Comparison of ENCODE assay signal across 15 mouse cellular contexts in genomic region chr14:73433487-73433886, GRCm38 (mm10). TPM values are rescaled to one million over a fixed set of nuclear protein-coding genes. Genes with fewer than 3 reads are reported as not detected.
DNase-seq lines count a peak whose midpoint lies in the region; ATAC-seq and TF ChIP-seq lines count a peak whose summit lies in the region.
"Had no signal": no experiment of that assay in that cellular context is flagged by ENCODE, and none has a peak within 500 bp of the region (broad histone marks: within the 10 kb centered on the region; RNA-seq: fewer than 3 reads in every experiment).

No protein-coding gene starts in this region.

- H3K27ac ChIP-seq in forebrain, postnatal 0 days (ENCODE audit: low read depth, low read length) = no peak overlapping the region
- H3K27ac ChIP-seq: gastrocnemius, adult 2 months; heart, embryonic 13.5 days; hindbrain, embryonic 15.5 days; neural tube, embryonic 12.5 days had no signal

- H3K27me3 ChIP-seq in forebrain, postnatal 0 days (ENCODE audit: insufficient read depth, low read length) = no peaks in the 10 kb centered on the region
- H3K27me3 ChIP-seq: heart, embryonic 13.5 days; hindbrain, embryonic 15.5 days; neural tube, embryonic 12.5 days had no signal

- no peak overlapping the region for H3K9ac ChIP-seq in forebrain, postnatal 0 days
- H3K9ac ChIP-seq: heart, embryonic 13.5 days; hindbrain, embryonic 15.5 days; neural tube, embryonic 12.5 days had no signal

- ATAC-seq in forebrain, postnatal 0 days = no peak

- peak; percentile 61 for DNase-seq in adrenal gland, adult 2 months
- no peak for DNase-seq in adrenal gland, adult 8-10 months
- DNase-seq in A20 (ENCODE audit: low read depth, low spot score) = peak; percentile 58
- peak; percentile 49 for DNase-seq in adipocyte (ENCODE audit: low spot score)
- DNase-seq in induced T-regulatory cell, adult 2 months (ENCODE audit: low read depth) = peak; percentile 25
- DNase-seq in forebrain, postnatal 0 days = no peak
- DNase-seq in right cerebral cortex, adult 18-20 months = no peak
- no peak for DNase-seq in layer of hippocampus, adult 11-12 months (ENCODE audit: low spot score)
- DNase-seq: cerebellum, adult 2 months; gastrocnemius, adult 2 months; thymus, postnatal 36 days had no signal

- no peaks in the 10 kb centered on the region for H3K9me3 ChIP-seq in forebrain, postnatal 0 days (ENCODE audit: low read length)
- H3K9me3 ChIP-seq: heart, embryonic 13.5 days; hindbrain, embryonic 15.5 days; neural tube, embryonic 12.5 days had no signal

- H3K4me3 ChIP-seq in forebrain, postnatal 0 days (ENCODE audit: low read depth, low read length) = no peak overlapping the region
- H3K4me3 ChIP-seq: gastrocnemius, adult 2 months; heart, embryonic 13.5 days; hindbrain, embryonic 15.5 days; neural tube, embryonic 12.5 days had no signal

- H3K36me3 ChIP-seq in forebrain, postnatal 0 days (ENCODE audit: insufficient read depth) = no peaks in the 10 kb centered on the region
- H3K36me3 ChIP-seq: heart, embryonic 13.5 days; hindbrain, embryonic 15.5 days; neural tube, embryonic 12.5 days had no signal

- H3K4me2 ChIP-seq in forebrain, postnatal 0 days (ENCODE audit: low read depth) = no peak overlapping the region
- H3K4me2 ChIP-seq: heart, embryonic 13.5 days; hindbrain, embryonic 15.5 days; midbrain, embryonic 11.5 days; neural tube, embryonic 12.5 days had no signal

- 83% methylated on average over 6 of the region's 6 CpGs for WGBS in forebrain, postnatal 0 days

- no peaks in the 10 kb centered on the region for H3K4me1 ChIP-seq in forebrain, postnatal 0 days (ENCODE audit: insufficient read depth)
- H3K4me1 ChIP-seq: neural tube, embryonic 12.5 days had no signal

- TF ChIP-seq CTCF in forebrain, postnatal 0 days (IDR thresholded peaks at IDR 0.05; ENCODE audit: low read depth) = no peak

RNA-seq across cellular contexts. Expression of gene Itm2b, which starts 48.4 kb away (rescaled TPM):
- 1,000 to 10,000 TPM; 1,107 to 1,115 TPM for total RNA-seq in adrenal gland, adult 2 months (2021)
- 828 and 985 TPM in 2 replicates for polyA plus RNA-seq in adrenal gland, adult 2 months (2012; rRNA removed)
- 1,000 to 10,000 TPM in 2 of 4 experiments, 100 to 1,000 TPM in 2; 972 to 1,094 (median 1,035) TPM for total RNA-seq in adrenal gland, adult 8-10 months (2022)
- total RNA-seq in forebrain, postnatal 0 days (2014; rRNA removed) = 317 and 332 TPM in 2 replicates
- 802 and 892 TPM in 2 replicates for polyA plus RNA-seq in forebrain, postnatal 0 days (2015; fragmentation: Nextera tagmentation; extraction: Ambion mirVana)

Comparison
In these comparisons a context has a peak if more than half of its experiments do, and no peak if none do; other contexts are left out.
1. DNase-seq: peak in adrenal gland, adult 2 months (single experiment), A20 (single experiment), adipocyte (single experiment) and induced T-regulatory cell, adult 2 months (single experiment); none in adrenal gland, adult 8-10 months (single experiment), forebrain, postnatal 0 days (single experiment), right cerebral cortex, adult 18-20 months (single experiment) and layer of hippocampus, adult 11-12 months (single experiment).